Mouse (Mus musculus) frontal cortex, adult 2 months (tissue): ENCODE data around the gene Tbc1d9b. TPM values are rescaled to one million over a fixed set of nuclear protein-coding genes. Genes with fewer than 3 reads are reported as not detected.
"Not testable (repeated sequence)": the region's sequence is repeated elsewhere in the genome, so short reads cannot be mapped to it uniquely, and the experiment has no call there.

Experiments used
- DNase-seq, 2 experiments: peaks; one replicate each; pipeline ENCODE4 v3.0.0; 2022; ENCODE audit warnings: low spot score in 1 of 2; ENCODE audit errors: extremely low spot score in 1 of 2
- polyA plus RNA-seq: library from polyadenylated mRNA; depleted of rRNA; stranded (reverse); fragments of >200 nt; gene quantifications from 2 replicates; pipeline ENCODE4 v1.2.3, GENCODE M21; 2012; rRNA removed

Gene Tbc1d9b
- polyA plus RNA-seq: 128 and 134 TPM in 2 replicates

GRCm38 (mm10) chr11:50130811-50131766, at the start of gene Tbc1d9b:
TSS of gene Tbc1d9b (plus strand) at chr11:50131396.
- DNase-seq: peak; percentile 77 to 92

GRCm38 (mm10) chr11:50086211-50086610, 45.0 kb upstream of the Tbc1d9b start:
- peak; percentile 53 to 65 for DNase-seq

- no peak for DNase-seq
These were observed 41.4 kb upstream of the Tbc1d9b start for GRCm38 (mm10) chr11:50089840-50090239.

- DNase-seq: no peak
These were observed 40.1 kb upstream of the Tbc1d9b start for GRCm38 (mm10) chr11:50090982-50091675.

GRCm38 (mm10) chr11:50091681-50092080, 39.5 kb upstream of the Tbc1d9b start:
- no peak for DNase-seq

GRCm38 (mm10) chr11:50095661-50096060, 35.5 kb upstream of the Tbc1d9b start:
- DNase-seq: no peak

GRCm38 (mm10) chr11:50097091-50097490, 34.1 kb upstream of the Tbc1d9b start:
- no peak for DNase-seq

- no peak for DNase-seq
These were observed 32.2 kb upstream of the Tbc1d9b start for GRCm38 (mm10) chr11:50098961-50099481.

- DNase-seq: no peak
These were observed 31.5 kb upstream of the Tbc1d9b start for GRCm38 (mm10) chr11:50099692-50100091.

- DNase-seq: no peak
These were observed 30.5 kb upstream of the Tbc1d9b start for GRCm38 (mm10) chr11:50100548-50101307.

GRCm38 (mm10) chr11:50101962-50102361, 29.2 kb upstream of the Tbc1d9b start:
- not testable (repeated sequence) for DNase-seq

- DNase-seq: no peak
These were observed 27.2 kb upstream of the Tbc1d9b start for GRCm38 (mm10) chr11:50104016-50104415.

- no peak for DNase-seq
These were observed 26.0 kb upstream of the Tbc1d9b start for GRCm38 (mm10) chr11:50105237-50105636.

GRCm38 (mm10) chr11:50106024-50106423, 25.2 kb upstream of the Tbc1d9b start:
- no peak for DNase-seq

GRCm38 (mm10) chr11:50108823-50109244, 22.4 kb upstream of the Tbc1d9b start:
- no peak for DNase-seq

GRCm38 (mm10) chr11:50114329-50114728, 16.9 kb upstream of the Tbc1d9b start:
- DNase-seq: peak in 1 of 2 experiments; percentile 70

GRCm38 (mm10) chr11:50122631-50123081, 8.5 kb upstream of the Tbc1d9b start:
- no peak for DNase-seq

GRCm38 (mm10) chr11:50127781-50128180, 3.4 kb upstream of the Tbc1d9b start:
- no peak for DNase-seq

- DNase-seq: peak in 1 of 2 experiments; percentile 13
These were observed 605 bp downstream of the Tbc1d9b start for GRCm38 (mm10) chr11:50131801-50132201.

GRCm38 (mm10) chr11:50132265-50132664, 1.1 kb downstream of the Tbc1d9b start:
- DNase-seq: no peak
